Mouse (Mus musculus) cerebellum, adult 2 months (tissue): ENCODE results near the gene Cmtr1.

Source experiments
- CTCF ChIP-seq: fragments of 200-500 bp; IDR thresholded peaks from 2 replicates; pipeline ENCODE4 v1.5.1; 2011; ENCODE audit warnings: low read depth, mild to moderate bottlenecking, control low read depth, low read length, moderate library complexity, borderline replicate concordance; ENCODE audit not compliant: insufficient read depth
- POLR2A ChIP-seq: fragments of 200-500 bp; IDR thresholded peaks from 2 replicates; pipeline ENCODE4 v1.6.1; 2011; ENCODE audit warnings: low read length, control low read depth, borderline replicate concordance; ENCODE audit not compliant: insufficient read depth

GRCm38 (mm10) chr17:29718660-29719059, 58.3 kb downstream of the Cmtr1 start:
- TF ChIP-seq CTCF (no peak), POLR2A (no peak)
